Mouse (Mus musculus) testis, postnatal 14 days (tissue): ENCODE measurements at regions not wholly inside any gene's neighbourhood (a gene's known extent, or its start where the extent isn't known, plus 50 kb on each side); places are given as distances from the start of the nearest gene placed in this dataset.

Experiments used
- DNase-seq: peaks from one replicate; pipeline ENCODE4 v3.0.0; 2021; ENCODE audit warnings: low spot score

GRCm38 (mm10) chr2:74463407-74463806 lies 115.8 kb downstream of the Lnpk start:
- no peak for DNase-seq

GRCm38 (mm10) chr2:74461211-74461844 lies 117.9 kb downstream of the Lnpk start:
- no peak for DNase-seq

GRCm38 (mm10) chr2:74454431-74454830 lies 124.8 kb downstream of the Lnpk start:
- no peak for DNase-seq

GRCm38 (mm10) chr2:74452679-74453078 lies 126.6 kb downstream of the Lnpk start:
- DNase-seq, result no peak

GRCm38 (mm10) chr2:74451578-74451977 lies 127.7 kb downstream of the Lnpk start:
- peak; percentile 9 for DNase-seq

- DNase-seq, result no peak
Observed at GRCm38 (mm10) chr2:74451038-74451437, 128.2 kb downstream of the Lnpk start.

GRCm38 (mm10) chr2:74450064-74450765 lies 129.0 kb downstream of the Lnpk start:
- DNase-seq, result no peak

GRCm38 (mm10) chr2:74435184-74435911 lies 143.9 kb downstream of the Lnpk start:
- DNase-seq, result no peak

GRCm38 (mm10) chr2:74426746-74427145 lies 152.5 kb downstream of the Lnpk start:
- DNase-seq, result no peak

GRCm38 (mm10) chr2:74424726-74425125 lies 154.5 kb downstream of the Lnpk start:
- no peak for DNase-seq

- no peak for DNase-seq
Observed at GRCm38 (mm10) chr2:74416097-74416496, 163.1 kb downstream of the Lnpk start.

- DNase-seq, result no peak
Observed at GRCm38 (mm10) chr2:74414721-74415120, 164.5 kb downstream of the Lnpk start.

GRCm38 (mm10) chr2:74409856-74410404 lies 169.3 kb downstream of the Lnpk start:
- DNase-seq, result no peak

- no peak for DNase-seq
Observed at GRCm38 (mm10) chr2:74404493-74404892, 174.7 kb downstream of the Lnpk start.

GRCm38 (mm10) chr2:74391064-74391463 lies 188.2 kb downstream of the Lnpk start:
- DNase-seq, result no peak

GRCm38 (mm10) chr2:74388078-74388477 lies 191.2 kb downstream of the Lnpk start:
- no peak for DNase-seq

- no peak for DNase-seq
Observed at GRCm38 (mm10) chr2:74384918-74385317, 194.3 kb downstream of the Lnpk start.

- no peak for DNase-seq
Observed at GRCm38 (mm10) chr2:74380574-74381287, 198.5 kb downstream of the Lnpk start.

- DNase-seq, result no peak
Observed at GRCm38 (mm10) chr2:74378709-74379108, 200.5 kb downstream of the Lnpk start.

GRCm38 (mm10) chr2:74373938-74374337 lies 205.3 kb downstream of the Lnpk start:
- no peak for DNase-seq

- DNase-seq, result no peak
Observed at GRCm38 (mm10) chr2:74373056-74373455, 206.2 kb downstream of the Lnpk start.

- DNase-seq, result no peak
Observed at GRCm38 (mm10) chr2:74363255-74363654, 216.0 kb downstream of the Lnpk start.
